Mouse (Mus musculus): ENCODE measurements around the gene Adipor2. TPM values are rescaled to one million over a fixed set of nuclear protein-coding genes. Genes with fewer than 3 reads are reported as not detected.
A peak's percentile ranks its signal among the peaks of the same experiment; 100 is the strongest.

The Adipor2 gene
- polyA plus RNA-seq, 1 experiment from 2014 or later: 25.2 TPM

GRCm38 (mm10) chr6:119404854-119405253, 12.7 kb downstream of the Adipor2 start:
- H3K36me3 ChIP-seq: no peaks in the 10 kb centered on the region
- no peak overlapping the region for H3K9ac ChIP-seq
- H3K27ac ChIP-seq (replicated peaks): no peak overlapping the region
- H3K4me2 ChIP-seq: no peak overlapping the region
- no peaks in the 10 kb centered on the region for H3K27me3 ChIP-seq (replicated peaks)
- no peaks in the 10 kb centered on the region for H3K9me3 ChIP-seq
- H3K4me3 ChIP-seq: no peak overlapping the region
- H3K4me1 ChIP-seq: peaks cover 15% of the 10 kb centered on the region
- WGBS: 83% methylated on average over 4 of the region's 4 CpGs
- no peak for ATAC-seq (ENCODE audit: extremely low read depth, insufficient number of reproducible peaks, low FRiP score, low TSS enrichment)

GRCm38 (mm10) chr6:119402976-119403375, 14.5 kb downstream of the Adipor2 start:
- ATAC-seq (ENCODE audit: extremely low read depth, insufficient number of reproducible peaks, low FRiP score, low TSS enrichment): no peak
- Histone ChIP-seq H3K4me1 (no peaks in the 10 kb centered on the region), H3K9ac (no peak overlapping the region), H3K4me2 (no peak overlapping the region), H3K27me3 (replicated peaks) (no peaks in the 10 kb centered on the region), H3K36me3 (no peaks in the 10 kb centered on the region), H3K27ac (replicated peaks) (no peak overlapping the region), H3K4me3 (no peak overlapping the region), H3K9me3 (no peaks in the 10 kb centered on the region)
- 79% methylated on average over 3 of the region's 3 CpGs for WGBS

GRCm38 (mm10) chr6:119401545-119402304, 15.8 kb downstream of the Adipor2 start:
- WGBS: 79% methylated on average over 8 of the region's 8 CpGs
- Histone ChIP-seq H3K4me1 (no peaks in the 10 kb centered on the region), H3K27ac (replicated peaks) (no peak overlapping the region), H3K9me3 (no peaks in the 10 kb centered on the region), H3K4me2 (no peak overlapping the region), H3K9ac (no peak overlapping the region), H3K27me3 (replicated peaks) (no peaks in the 10 kb centered on the region), H3K36me3 (no peaks in the 10 kb centered on the region), H3K4me3 (no peak overlapping the region)
- ATAC-seq (ENCODE audit: extremely low read depth, insufficient number of reproducible peaks, low FRiP score, low TSS enrichment): no peak

- H3K9me3 ChIP-seq: no peaks in the 10 kb centered on the region
- H3K27me3 ChIP-seq (replicated peaks): no peaks in the 10 kb centered on the region
- no peak overlapping the region for H3K4me2 ChIP-seq
- H3K27ac ChIP-seq (replicated peaks): no peak overlapping the region
- no peak overlapping the region for H3K9ac ChIP-seq
- H3K4me1 ChIP-seq: peaks cover 10% of the 10 kb centered on the region
- no peak overlapping the region for H3K4me3 ChIP-seq
- ATAC-seq (ENCODE audit: extremely low read depth, insufficient number of reproducible peaks, low FRiP score, low TSS enrichment): no peak
- 84% methylated on average over 3 of the region's 3 CpGs for WGBS
- H3K36me3 ChIP-seq: no peaks in the 10 kb centered on the region
Measured at GRCm38 (mm10) chr6:119400649-119401048, 16.9 kb downstream of the Adipor2 start.

- H3K4me3 ChIP-seq: no peak overlapping the region
- H3K27me3 ChIP-seq (replicated peaks): no peaks in the 10 kb centered on the region
- 85% methylated on average over 3 of the region's 3 CpGs for WGBS
Measured at GRCm38 (mm10) chr6:119399371-119399770, 18.1 kb downstream of the Adipor2 start.

GRCm38 (mm10) chr6:119396309-119396634, 21.2 kb downstream of the Adipor2 start:
- H3K4me3 ChIP-seq: no peak overlapping the region
- H3K36me3 ChIP-seq: no peaks in the 10 kb centered on the region
- no peak overlapping the region for H3K4me2 ChIP-seq
- peak; percentile 61; the same call in 1 of the 2 replicates for ATAC-seq (ENCODE audit: extremely low read depth, insufficient number of reproducible peaks, low FRiP score, low TSS enrichment)
- peaks cover 12% of the 10 kb centered on the region for H3K4me1 ChIP-seq
- H3K27me3 ChIP-seq (replicated peaks): no peaks in the 10 kb centered on the region
- WGBS: 24% methylated on average over 5 of the region's 5 CpGs
- peak overlapping the region; percentile 24; the same call in 1 of the 2 replicates for H3K27ac ChIP-seq (replicated peaks)
- H3K9me3 ChIP-seq: no peaks in the 10 kb centered on the region
- 0 out of 2 replicates have a peak overlapping the region, but pooled peaks have one; percentile 28 for H3K9ac ChIP-seq

More at GRCm38 (mm10) chr6:119399371-119399770, 18.1 kb downstream of the Adipor2 start:
- peaks cover 12% of the 10 kb centered on the region for H3K4me1 ChIP-seq
- H3K9ac ChIP-seq: no peak overlapping the region
- no peaks in the 10 kb centered on the region for H3K9me3 ChIP-seq
- no peak overlapping the region for H3K4me2 ChIP-seq
- H3K27ac ChIP-seq (replicated peaks): no peak overlapping the region
- H3K36me3 ChIP-seq: no peaks in the 10 kb centered on the region
- no peak for ATAC-seq (ENCODE audit: extremely low read depth, insufficient number of reproducible peaks, low FRiP score, low TSS enrichment)

- Histone ChIP-seq H3K9ac (0 out of 2 replicates have a peak overlapping the region, but pooled peaks have one; percentile 28), H3K27me3 (replicated peaks) (no peaks in the 10 kb centered on the region), H3K4me2 (no peak overlapping the region), H3K36me3 (no peaks in the 10 kb centered on the region), H3K9me3 (no peaks in the 10 kb centered on the region), H3K27ac (replicated peaks) (peak overlapping the region; percentile 24; the same call in 1 of the 2 replicates), H3K4me3 (no peak overlapping the region), H3K4me1 (peaks cover 12% of the 10 kb centered on the region)
- 75% methylated on average over 14 of the region's 14 CpGs for WGBS
- ATAC-seq (ENCODE audit: extremely low read depth, insufficient number of reproducible peaks, low FRiP score, low TSS enrichment): no peak
Measured at GRCm38 (mm10) chr6:119395421-119396308, 21.8 kb downstream of the Adipor2 start.

GRCm38 (mm10) chr6:119392836-119393235, 24.7 kb downstream of the Adipor2 start:
- peaks cover 20% of the 10 kb centered on the region for H3K4me1 ChIP-seq
- H3K4me3 ChIP-seq: no peak overlapping the region
- no peak for ATAC-seq (ENCODE audit: extremely low read depth, insufficient number of reproducible peaks, low FRiP score, low TSS enrichment)
- WGBS: 78% methylated on average over 9 of the region's 9 CpGs
- H3K36me3 ChIP-seq: no peaks in the 10 kb centered on the region
- no peaks in the 10 kb centered on the region for H3K9me3 ChIP-seq
- H3K4me2 ChIP-seq: no peak overlapping the region
- H3K27ac ChIP-seq (replicated peaks): no peak overlapping the region
- no peaks in the 10 kb centered on the region for H3K27me3 ChIP-seq (replicated peaks)
- H3K9ac ChIP-seq: no peak overlapping the region

- WGBS: 88% methylated on average over 4 of the region's 4 CpGs
- Histone ChIP-seq H3K4me3 (no peak overlapping the region), H3K9me3 (no peaks in the 10 kb centered on the region), H3K9ac (no peak overlapping the region), H3K4me2 (no peak overlapping the region), H3K27ac (replicated peaks) (no peak overlapping the region), H3K36me3 (no peaks in the 10 kb centered on the region), H3K27me3 (replicated peaks) (no peaks in the 10 kb centered on the region), H3K4me1 (peaks cover 22% of the 10 kb centered on the region)
- ATAC-seq (ENCODE audit: extremely low read depth, insufficient number of reproducible peaks, low FRiP score, low TSS enrichment): no peak
Measured at GRCm38 (mm10) chr6:119390728-119391127, 26.8 kb downstream of the Adipor2 start.

- Histone ChIP-seq H3K4me3 (peak overlapping the region; percentile 78), H3K27me3 (replicated peaks) (no peaks in the 10 kb centered on the region), H3K9me3 (no peaks in the 10 kb centered on the region), H3K36me3 (no peaks in the 10 kb centered on the region), H3K27ac (replicated peaks) (peak overlapping the region; percentile 71), H3K4me1 (peaks cover 19% of the 10 kb centered on the region), H3K4me2 (peak overlapping the region; percentile 68), H3K9ac (peak overlapping the region; percentile 82)
- ATAC-seq (ENCODE audit: extremely low read depth, insufficient number of reproducible peaks, low FRiP score, low TSS enrichment): no peak
- WGBS: 26% methylated on average over 10 of the region's 10 CpGs
Measured at GRCm38 (mm10) chr6:119389089-119389488, 28.4 kb downstream of the Adipor2 start.

- no peaks in the 10 kb centered on the region for H3K27me3 ChIP-seq (replicated peaks)
- peak overlapping the region; percentile 68 for H3K4me2 ChIP-seq
- H3K4me3 ChIP-seq: peak overlapping the region; percentile 78
- ATAC-seq (ENCODE audit: extremely low read depth, insufficient number of reproducible peaks, low FRiP score, low TSS enrichment): peak; percentile 99
- peak overlapping the region; percentile 94 for H3K9ac ChIP-seq
- no peaks in the 10 kb centered on the region for H3K36me3 ChIP-seq
- H3K9me3 ChIP-seq: no peaks in the 10 kb centered on the region
- peak overlapping the region; percentile 93 for H3K27ac ChIP-seq (replicated peaks)
- under 1% methylated on average over 51 of the region's 53 CpGs for WGBS
- peaks cover 19% of the 10 kb centered on the region for H3K4me1 ChIP-seq
Measured at GRCm38 (mm10) chr6:119388650-119389012, 28.9 kb downstream of the Adipor2 start.

All from heart, embryonic 13.5 days (tissue).